Mouse (Mus musculus): Measurements from ENCODE around the gene Bcl2l14. TPM values are rescaled to one million over a fixed set of nuclear protein-coding genes. Genes with fewer than 3 reads are reported as not detected.
A peak's percentile ranks its signal among the peaks of the same experiment; 100 is the strongest.

Gene Bcl2l14
- polyA plus RNA-seq, 1 experiment from 2014 or later = 15.6 TPM

DNA sequence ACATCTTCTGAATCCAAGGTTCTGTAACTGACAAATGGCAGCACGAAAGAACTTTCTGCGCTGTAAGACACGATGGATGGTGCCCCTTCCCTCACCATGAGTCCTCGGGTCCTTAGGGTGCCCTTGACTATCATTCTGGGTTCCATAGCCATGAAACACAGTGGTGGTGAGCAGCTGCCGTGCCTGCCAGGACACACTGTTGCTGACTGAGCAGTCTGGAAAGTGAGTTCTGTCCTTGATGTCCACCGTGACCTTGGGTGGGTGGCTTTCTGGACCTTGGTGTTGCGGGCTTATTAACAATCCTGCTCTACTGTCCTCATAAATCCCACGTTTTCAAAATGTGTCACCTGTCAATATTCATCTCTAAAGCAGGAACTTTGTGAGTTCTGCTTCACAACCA lies 6.2 kb upstream of the Bcl2l14 start:
- H3K36me3 ChIP-seq (ENCODE audit: control insufficient read depth, insufficient read depth, low read length) = no peaks in the 10 kb centered on the region
- no peaks in the 10 kb centered on the region for H3K4me1 ChIP-seq (ENCODE audit: control insufficient read depth, insufficient read depth, low read length)
- WGBS = 63% methylated on average over 8 of the region's 8 CpGs
- H3K4me2 ChIP-seq (ENCODE audit: low read depth, low read length) = no peak overlapping the region
- H3K27ac ChIP-seq (ENCODE audit: low read length) = no peak overlapping the region
- no peaks in the 10 kb centered on the region for H3K9me3 ChIP-seq (replicated peaks; ENCODE audit: control insufficient read depth, low read length)
- no peak overlapping the region for H3K9ac ChIP-seq (ENCODE audit: low read length)
- no peaks in the 10 kb centered on the region for H3K27me3 ChIP-seq (ENCODE audit: control insufficient read depth, insufficient read depth, low read length)
- ATAC-seq (ENCODE audit: insufficient read depth, low FRiP score) = no peak
- no peak overlapping the region for H3K4me3 ChIP-seq (replicated peaks; ENCODE audit: low read length)

DNA sequence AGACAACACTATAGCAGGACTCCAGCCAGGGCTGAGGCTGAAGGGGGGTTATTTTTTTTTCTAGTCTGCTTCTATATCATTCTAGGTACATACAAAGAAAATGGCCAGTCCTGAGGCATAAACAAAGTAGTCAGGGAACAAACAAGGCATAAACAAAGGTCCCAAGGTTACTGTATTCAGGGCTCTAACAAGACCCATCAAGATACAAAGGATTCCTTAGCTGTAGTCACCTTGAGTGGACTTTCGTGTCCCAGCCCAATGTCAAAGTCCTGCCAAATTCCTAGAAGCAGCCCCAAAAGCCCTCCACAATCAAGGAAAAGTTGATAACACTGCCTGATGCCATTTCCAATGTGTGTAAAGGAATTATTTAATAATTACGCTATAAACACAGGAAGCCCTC lies 5.3 kb upstream of the Bcl2l14 start:
- Histone ChIP-seq H3K4me3 (replicated peaks; ENCODE audit: low read length) (no peak overlapping the region), H3K36me3 (ENCODE audit: control insufficient read depth, insufficient read depth, low read length) (no peaks in the 10 kb centered on the region), H3K4me1 (ENCODE audit: control insufficient read depth, insufficient read depth, low read length) (no peaks in the 10 kb centered on the region), H3K27ac (ENCODE audit: low read length) (no peak overlapping the region), H3K4me2 (ENCODE audit: low read depth, low read length) (no peak overlapping the region), H3K9me3 (replicated peaks; ENCODE audit: control insufficient read depth, low read length) (no peaks in the 10 kb centered on the region), H3K9ac (ENCODE audit: low read length) (no peak overlapping the region), H3K27me3 (ENCODE audit: control insufficient read depth, insufficient read depth, low read length) (no peaks in the 10 kb centered on the region)
- no peak for ATAC-seq (ENCODE audit: insufficient read depth, low FRiP score)
- WGBS = 76% methylated on average over 2 of the region's 2 CpGs

GRCm38 (mm10) chr6:134402914-134403683 lies 7.0 kb downstream of the Bcl2l14 start:
- peak overlapping the region; percentile 81 for H3K27ac ChIP-seq (ENCODE audit: low read length)
- peak overlapping the region; percentile 38 for H3K4me2 ChIP-seq (ENCODE audit: low read depth, low read length)

GRCm38 (mm10) chr6:134403684-134404070 lies 7.6 kb downstream of the Bcl2l14 start:
- H3K4me1 ChIP-seq (ENCODE audit: control insufficient read depth, insufficient read depth, low read length) = peaks cover 4% of the 10 kb centered on the region; the same call in 1 of the 2 replicates
- no peaks in the 10 kb centered on the region for H3K36me3 ChIP-seq (ENCODE audit: control insufficient read depth, insufficient read depth, low read length)
- H3K4me2 ChIP-seq (ENCODE audit: low read depth, low read length) = peak overlapping the region; percentile 38
- H3K27me3 ChIP-seq (ENCODE audit: control insufficient read depth, insufficient read depth, low read length) = no peaks in the 10 kb centered on the region
- peak overlapping the region; percentile 26 for H3K4me3 ChIP-seq (replicated peaks; ENCODE audit: low read length)
- ATAC-seq (ENCODE audit: insufficient read depth, low FRiP score) = peak; percentile 83
- H3K9ac ChIP-seq (ENCODE audit: low read length) = no peak overlapping the region
- 60% methylated on average over 9 of the region's 9 CpGs for WGBS
- no peaks in the 10 kb centered on the region for H3K9me3 ChIP-seq (replicated peaks; ENCODE audit: control insufficient read depth, low read length)
- peak overlapping the region; percentile 81 for H3K27ac ChIP-seq (ENCODE audit: low read length)

More at GRCm38 (mm10) chr6:134402914-134403683, 7.0 kb downstream of the Bcl2l14 start:
- 34% methylated on average over 16 of the region's 16 CpGs for WGBS
- Histone ChIP-seq H3K4me1 (ENCODE audit: control insufficient read depth, insufficient read depth, low read length) (peaks cover 4% of the 10 kb centered on the region; the same call in 1 of the 2 replicates), H3K36me3 (ENCODE audit: control insufficient read depth, insufficient read depth, low read length) (no peaks in the 10 kb centered on the region), H3K9me3 (replicated peaks; ENCODE audit: control insufficient read depth, low read length) (no peaks in the 10 kb centered on the region), H3K4me3 (replicated peaks; ENCODE audit: low read length) (peak overlapping the region; percentile 26), H3K9ac (ENCODE audit: low read length) (no peak overlapping the region), H3K27me3 (ENCODE audit: control insufficient read depth, insufficient read depth, low read length) (no peaks in the 10 kb centered on the region)
- ATAC-seq (ENCODE audit: insufficient read depth, low FRiP score) = peak; percentile 39; the same call in 1 of the 2 replicates

DNA sequence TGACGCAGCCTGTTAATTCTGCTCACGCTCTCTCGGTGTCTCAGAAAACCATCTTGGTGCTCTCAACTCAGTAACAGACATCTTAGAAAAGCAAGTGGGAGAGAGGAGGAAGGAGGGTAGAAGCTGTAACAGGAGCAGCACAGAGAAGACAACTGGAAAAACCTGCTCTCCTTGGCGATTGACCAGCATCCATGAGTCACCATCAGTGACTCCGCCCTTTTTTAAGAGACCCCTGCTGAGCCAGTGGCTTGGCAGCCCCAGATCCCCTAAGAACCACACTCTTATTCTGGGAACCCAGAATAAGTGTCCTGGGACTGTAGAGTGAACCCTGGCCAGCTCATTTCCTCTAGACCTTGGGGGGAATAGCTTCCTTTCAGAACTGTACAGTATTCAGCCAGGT lies 11.1 kb downstream of the Bcl2l14 start:
- H3K36me3 ChIP-seq (ENCODE audit: control insufficient read depth, insufficient read depth, low read length) = no peaks in the 10 kb centered on the region
- ATAC-seq (ENCODE audit: insufficient read depth, low FRiP score) = no peak; the same call in 1 of the 2 replicates

GRCm38 (mm10) chr6:134413706-134414531 lies 17.8 kb downstream of the Bcl2l14 start:
- Histone ChIP-seq H3K4me1 (ENCODE audit: control insufficient read depth, insufficient read depth, low read length) (no peaks in the 10 kb centered on the region), H3K27me3 (ENCODE audit: control insufficient read depth, insufficient read depth, low read length) (no peaks in the 10 kb centered on the region), H3K9ac (ENCODE audit: low read length) (peak overlapping the region; percentile 50; the same call in 1 of the 2 replicates), H3K4me2 (ENCODE audit: low read depth, low read length) (peak overlapping the region; percentile 43), H3K27ac (ENCODE audit: low read length) (peak overlapping the region; percentile 85), H3K4me3 (replicated peaks; ENCODE audit: low read length) (peak overlapping the region; percentile 29), H3K9me3 (replicated peaks; ENCODE audit: control insufficient read depth, low read length) (no peaks in the 10 kb centered on the region), H3K36me3 (ENCODE audit: control insufficient read depth, insufficient read depth, low read length) (no peaks in the 10 kb centered on the region)
- WGBS = 45% methylated on average over 18 of the region's 18 CpGs
- peak; percentile 83 for ATAC-seq (ENCODE audit: insufficient read depth, low FRiP score)

More for the DNA sequence above, 11.1 kb downstream of the Bcl2l14 start:
- Histone ChIP-seq H3K9me3 (replicated peaks; ENCODE audit: control insufficient read depth, low read length) (no peaks in the 10 kb centered on the region), H3K4me1 (ENCODE audit: control insufficient read depth, insufficient read depth, low read length) (peaks cover 4% of the 10 kb centered on the region; the same call in 1 of the 2 replicates), H3K27ac (ENCODE audit: low read length) (peak overlapping the region; percentile 55; the same call in 1 of the 2 replicates), H3K4me2 (ENCODE audit: low read depth, low read length) (peak overlapping the region; percentile 19; the same call in 1 of the 2 replicates), H3K9ac (ENCODE audit: low read length) (peak overlapping the region; percentile 43; the same call in 1 of the 2 replicates), H3K4me3 (replicated peaks; ENCODE audit: low read length) (no peak overlapping the region), H3K27me3 (ENCODE audit: control insufficient read depth, insufficient read depth, low read length) (no peaks in the 10 kb centered on the region)
- 52% methylated on average over 5 of the region's 5 CpGs for WGBS

DNA sequence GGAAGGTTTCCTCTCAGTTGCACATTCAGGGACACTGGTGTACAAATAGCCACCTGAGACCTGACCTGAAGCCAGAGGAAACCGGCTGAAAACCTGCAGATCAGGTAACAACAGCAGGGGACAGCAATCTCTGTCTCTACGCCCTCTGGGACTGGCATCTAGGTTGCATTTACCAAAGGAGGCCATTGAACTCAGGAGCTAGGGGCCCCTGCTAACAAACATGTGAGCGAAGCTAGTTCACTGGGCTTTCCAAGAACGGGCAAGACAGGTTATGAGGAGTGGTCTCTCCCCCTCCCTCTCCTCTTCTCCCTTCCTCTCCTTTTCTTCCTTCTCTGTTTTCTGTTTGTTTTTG lies 18.4 kb downstream of the Bcl2l14 start:
- Histone ChIP-seq H3K36me3 (ENCODE audit: control insufficient read depth, insufficient read depth, low read length) (no peaks in the 10 kb centered on the region), H3K9ac (ENCODE audit: low read length) (peak overlapping the region; percentile 50; the same call in 1 of the 2 replicates), H3K27ac (ENCODE audit: low read length) (peak overlapping the region; percentile 85), H3K9me3 (replicated peaks; ENCODE audit: control insufficient read depth, low read length) (no peaks in the 10 kb centered on the region), H3K4me1 (ENCODE audit: control insufficient read depth, insufficient read depth, low read length) (no peaks in the 10 kb centered on the region), H3K4me3 (replicated peaks; ENCODE audit: low read length) (peak overlapping the region; percentile 29), H3K4me2 (ENCODE audit: low read depth, low read length) (peak overlapping the region; percentile 43), H3K27me3 (ENCODE audit: control insufficient read depth, insufficient read depth, low read length) (no peaks in the 10 kb centered on the region)
- 63% methylated on average over 4 of the region's 4 CpGs for WGBS
- ATAC-seq (ENCODE audit: insufficient read depth, low FRiP score) = peak; percentile 61; the same call in 1 of the 2 replicates

GRCm38 (mm10) chr6:134416556-134417105 lies 20.5 kb downstream of the Bcl2l14 start:
- H3K9me3 ChIP-seq (replicated peaks; ENCODE audit: control insufficient read depth, low read length) = no peaks in the 10 kb centered on the region
- no peaks in the 10 kb centered on the region for H3K4me1 ChIP-seq (ENCODE audit: control insufficient read depth, insufficient read depth, low read length)
- H3K27ac ChIP-seq (ENCODE audit: low read length) = no peak overlapping the region
- H3K36me3 ChIP-seq (ENCODE audit: control insufficient read depth, insufficient read depth, low read length) = no peaks in the 10 kb centered on the region
- H3K4me3 ChIP-seq (replicated peaks; ENCODE audit: low read length) = no peak overlapping the region
- H3K9ac ChIP-seq (ENCODE audit: low read length) = no peak overlapping the region
- no peaks in the 10 kb centered on the region for H3K27me3 ChIP-seq (ENCODE audit: control insufficient read depth, insufficient read depth, low read length)
- ATAC-seq (ENCODE audit: insufficient read depth, low FRiP score) = no peak
- H3K4me2 ChIP-seq (ENCODE audit: low read depth, low read length) = no peak overlapping the region
- 73% methylated on average over 3 of the region's 3 CpGs for WGBS
